Mouse (Mus musculus): ENCODE data around the gene Epb41l4b.

- TF ChIP-seq CTCF (IDR thresholded peaks at IDR 0.05) (peak; percentile 23; the same call in 1 of the 2 replicates), EP300 (IDR thresholded peaks at IDR 0.05) (no peak)
These were observed 82.9 kb downstream of the Epb41l4b start for GRCm38 (mm10) chr4:57060319-57060831.

All from lung, postnatal 0 days (tissue).